Mouse (Mus musculus) heart, postnatal 4 days (tissue): ENCODE measurements around the gene Gm5294. TPM values are rescaled to one million over a fixed set of nuclear protein-coding genes. Genes with fewer than 3 reads are reported as not detected.

ENCODE experiments used
- DNase-seq: peaks from one replicate; pipeline ENCODE4 v3.0.0; 2021
- total RNA-seq, 2 experiments: library from RNA; stranded (reverse); gene quantifications; 2 replicates each; pipeline ENCODE4 v1.2.3; 2021

The Gm5294 gene
- total RNA-seq, 2 experiments from 2014 or later, result not detected

GRCm38 (mm10) chr5:138849682-138850461, 30.0 kb downstream of the Gm5294 start:
- DNase-seq, result no peak

- DNase-seq, result no peak
Observed at GRCm38 (mm10) chr5:138850462-138850844, 30.6 kb downstream of the Gm5294 start.

GRCm38 (mm10) chr5:138851296-138851780, 31.5 kb downstream of the Gm5294 start:
- DNase-seq, result no peak

GRCm38 (mm10) chr5:138852151-138852550, 32.3 kb downstream of the Gm5294 start:
- DNase-seq, result no peak

GRCm38 (mm10) chr5:138853349-138853748, 33.5 kb downstream of the Gm5294 start:
- no peak for DNase-seq

GRCm38 (mm10) chr5:138857010-138857617, 37.2 kb downstream of the Gm5294 start:
- peak; percentile 90 for DNase-seq

GRCm38 (mm10) chr5:138857811-138858251, 38.0 kb downstream of the Gm5294 start:
- peak; percentile 70 for DNase-seq

GRCm38 (mm10) chr5:138863681-138864146, 43.8 kb downstream of the Gm5294 start:
- DNase-seq, result peak; percentile 28

- DNase-seq, result no peak
Observed at GRCm38 (mm10) chr5:138864166-138864565, 44.3 kb downstream of the Gm5294 start.

- no peak for DNase-seq
Observed at GRCm38 (mm10) chr5:138864880-138865279, 45.0 kb downstream of the Gm5294 start.

- no peak for DNase-seq
Observed at GRCm38 (mm10) chr5:138865637-138866036, 45.8 kb downstream of the Gm5294 start.

Other genes with a start within 250 kb of the Gm5294 start
- gene Zfp68, start 200.3 kb upstream of the Gm5294 start, total RNA-seq, result 10 to 100 TPM; 29.8 to 31.3 TPM
- 1 to 10 TPM; 6.6 to 6.8 TPM for gene A430033K04Rik, start 197.2 kb upstream of the Gm5294 start, total RNA-seq
- 10 to 100 TPM; 16.3 to 17.0 TPM for gene Fam20c, start 65.6 kb upstream of the Gm5294 start, total RNA-seq
- 10 to 100 TPM; 54.5 to 59.3 TPM for gene Pdgfa, start 177.3 kb downstream of the Gm5294 start, total RNA-seq